Mouse (Mus musculus): Measurements from ENCODE around the gene Cd72. TPM values are rescaled to one million over a fixed set of nuclear protein-coding genes. Genes with fewer than 3 reads are reported as not detected.

The Cd72 gene
- 3.1 and 3.8 TPM in 2 replicates for polyA plus RNA-seq (2015; fragmentation: Nextera tagmentation; extraction: Ambion mirVana)

DNA sequence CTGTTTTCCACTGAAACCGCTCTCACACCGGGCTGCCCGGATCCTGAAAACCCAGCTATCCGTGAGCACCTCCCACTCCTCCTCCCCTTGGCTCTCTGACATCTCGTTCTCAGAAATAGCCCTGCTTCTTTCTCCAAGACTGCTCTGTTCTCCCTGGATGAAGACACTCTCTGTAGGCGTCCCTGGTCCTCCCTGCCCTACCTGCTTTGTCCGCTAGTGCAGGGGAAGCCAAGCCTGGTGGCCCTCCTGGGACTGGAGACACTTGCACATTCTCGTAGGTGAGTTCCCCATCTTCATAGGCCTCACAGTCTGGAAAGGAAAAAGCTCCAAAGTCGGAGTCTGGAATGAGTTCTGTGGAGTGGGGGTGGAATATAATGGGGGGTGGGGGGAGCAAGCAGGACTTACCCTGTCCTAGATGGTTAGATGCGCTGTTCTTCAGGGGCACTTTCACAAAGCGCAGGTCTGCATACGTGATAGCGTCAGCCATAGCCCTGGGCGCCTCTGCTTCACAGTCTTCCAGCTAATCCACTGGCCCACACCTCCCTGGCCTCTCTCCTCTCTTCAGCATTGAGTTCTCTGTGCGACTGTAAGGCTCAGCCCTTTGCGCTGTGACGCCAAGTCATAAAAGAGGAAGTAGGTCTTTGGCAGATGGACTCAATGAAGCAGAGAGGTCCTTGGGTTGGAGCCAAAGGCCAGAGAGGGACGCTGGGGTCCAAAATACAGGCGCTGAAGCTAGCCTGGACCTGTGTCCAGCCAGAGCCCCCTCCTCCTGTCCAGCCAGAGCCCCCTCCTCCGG is at the start of gene Cd72:
Gene Cd72, minus strand, starts transcription at position 588 of the 796 bp plus-strand sequence.

DNA sequence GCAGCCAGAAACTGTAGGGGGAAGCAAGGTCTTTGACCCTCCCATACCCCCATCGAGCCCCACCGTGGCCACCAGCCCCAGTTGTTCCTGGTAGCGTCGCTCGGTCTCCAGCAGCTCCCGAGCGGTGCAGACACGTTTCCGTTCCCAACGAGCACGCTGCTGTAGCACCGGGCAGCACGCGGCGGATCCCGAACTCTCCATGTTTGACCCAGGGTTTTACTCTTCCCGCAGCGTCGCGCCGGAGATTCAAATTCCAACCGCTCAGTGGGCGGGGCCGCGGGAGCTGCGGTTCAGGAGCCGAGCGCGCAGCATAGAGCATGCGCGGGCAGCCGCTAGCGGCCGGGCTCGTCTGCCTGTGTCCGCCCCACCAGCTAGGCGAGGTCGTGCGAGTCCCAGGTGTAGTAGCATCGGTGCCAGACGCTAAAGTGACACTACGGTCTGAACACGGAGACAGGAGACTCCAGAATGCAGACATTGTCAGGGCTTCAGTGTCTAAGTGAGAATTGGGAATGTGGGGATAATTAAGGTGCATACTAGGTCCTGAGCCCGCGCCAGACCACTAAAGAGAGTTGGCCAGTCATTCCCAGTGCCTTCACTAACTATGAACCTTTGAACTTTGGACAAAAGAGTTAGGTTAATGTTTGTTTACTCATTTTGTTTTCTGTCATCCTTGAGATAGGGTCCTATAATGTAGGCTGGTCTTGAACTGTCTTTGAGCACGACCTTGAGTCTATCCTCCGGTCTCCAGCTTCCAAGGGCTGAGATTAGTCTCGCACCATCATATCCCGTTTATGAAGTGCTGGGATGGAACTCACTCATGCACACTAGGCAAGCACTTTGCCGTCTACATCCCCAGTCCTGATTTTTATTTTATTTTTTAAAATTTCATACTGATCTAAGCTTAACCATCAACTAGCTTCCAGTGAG is 45.2 kb upstream of the Cd72 start, which contains the start of gene Arhgef39:
Gene Arhgef39, minus strand, starts transcription at position 289 of the 927 bp plus-strand sequence.

DNA sequence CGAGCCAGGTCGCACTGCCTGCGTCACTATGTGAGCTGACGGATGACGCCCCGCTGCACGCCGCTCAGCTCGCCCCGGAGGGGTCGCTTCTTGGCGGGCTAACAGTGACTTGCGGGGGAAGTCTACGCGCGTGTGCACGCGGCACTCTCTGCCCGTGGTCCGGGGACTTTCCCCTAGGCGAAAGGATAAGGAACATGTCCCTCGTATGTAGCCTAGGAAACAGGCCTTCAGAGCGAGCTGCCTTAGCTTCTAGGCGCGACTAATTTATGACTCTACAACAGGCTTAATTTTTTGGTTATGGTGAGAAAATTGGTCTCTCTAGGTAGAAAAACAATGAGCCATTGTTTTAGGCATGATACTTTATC is 38.4 kb upstream of the Cd72 start, which contains the start of gene Ccdc107:
Gene Ccdc107, plus strand, starts transcription at position 80 of the 365 bp plus-strand sequence.

DNA sequence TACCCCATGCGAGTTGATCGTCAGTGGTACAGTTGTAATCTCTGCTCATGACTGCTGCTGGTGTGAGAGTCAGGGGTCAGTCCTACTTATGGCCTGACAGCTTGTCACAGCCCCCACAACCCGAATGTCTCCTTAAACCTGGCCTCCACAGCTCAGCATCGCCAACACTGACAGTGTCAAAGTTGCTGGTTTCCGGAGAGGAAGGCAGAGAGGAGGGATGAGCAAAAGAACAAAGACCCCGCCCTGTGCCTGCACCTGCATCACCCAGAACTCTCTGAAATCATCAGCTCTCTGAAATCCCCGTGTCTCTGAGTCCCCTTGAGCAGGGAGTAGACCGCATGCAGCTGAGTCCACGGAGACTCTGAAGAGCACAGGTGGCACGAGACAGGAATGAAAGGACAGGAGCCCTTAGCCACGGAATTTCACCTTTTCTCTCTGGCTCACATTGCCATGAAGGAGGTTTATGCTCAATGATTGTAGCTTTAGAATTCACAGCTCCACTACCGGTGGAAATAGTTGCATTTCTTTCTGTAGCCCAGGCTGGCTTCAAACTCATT is 29.2 kb upstream of the Cd72 start, which contains the start of gene Sit1:
Gene Sit1, minus strand, starts transcription at position 200 of the 557 bp plus-strand sequence.

DNA sequence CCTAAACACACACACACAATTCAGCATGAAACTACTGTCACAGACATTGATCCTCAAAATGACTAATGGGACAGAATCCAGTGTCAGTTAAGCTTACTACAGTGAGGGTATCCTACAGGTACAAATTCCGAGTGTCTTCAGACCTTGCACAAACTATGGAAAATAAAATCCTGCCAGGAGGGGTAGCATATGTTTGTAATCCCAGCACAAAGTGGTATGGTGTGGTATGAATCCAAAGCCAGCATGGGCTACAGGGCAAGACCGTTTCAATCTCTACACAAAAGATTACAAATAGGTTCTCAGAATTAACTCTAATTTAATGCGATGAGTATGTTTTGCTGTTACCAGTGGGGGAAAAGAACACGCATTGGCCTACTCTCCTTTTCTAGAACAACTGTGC is 12.8 kb downstream of the Cd72 start, which contains the start of gene Tesk1:
Gene Tesk1, plus strand, starts transcription at position 301 of the 400 bp plus-strand sequence.

DNA sequence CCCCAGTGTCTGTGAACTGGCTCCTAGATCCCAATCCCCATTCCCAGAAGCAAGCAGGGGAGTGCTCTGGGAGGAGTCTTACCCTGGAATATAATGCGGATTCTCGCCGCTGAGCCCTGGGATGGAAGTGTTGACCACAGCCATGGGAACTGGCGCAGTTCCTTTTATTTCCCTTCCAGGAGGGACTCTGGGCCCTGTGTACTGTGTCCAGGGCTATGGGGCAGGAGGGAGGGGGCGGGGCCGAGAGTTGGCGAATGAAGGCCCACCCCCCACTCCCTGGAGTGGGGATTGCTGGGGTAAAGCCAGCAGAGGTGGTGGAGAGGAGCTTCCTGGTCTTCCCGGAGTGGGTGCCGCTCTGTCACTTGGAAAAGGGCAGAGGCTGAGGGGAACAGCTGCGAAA is 25.5 kb downstream of the Cd72 start, which contains the start of gene Fam166b:
Gene Fam166b, minus strand, starts transcription at position 189 of the 400 bp plus-strand sequence.

Other genes with a start within 250 kb of the Cd72 start
- gene Atp8b5, start 187.5 kb downstream of the Cd72 start, polyA plus RNA-seq (2015; fragmentation: Nextera tagmentation; extraction: Ambion mirVana): 0.25 and 0.42 TPM in 2 replicates
- gene Rusc2, start 72.6 kb downstream of the Cd72 start, polyA plus RNA-seq (2015; fragmentation: Nextera tagmentation; extraction: Ambion mirVana): 49.6 and 50.3 TPM in 2 replicates
- 0.27 TPM in 1 of 2 replicates, not detected in the other for gene Fam166b, start 25.5 kb downstream of the Cd72 start, polyA plus RNA-seq (2015; fragmentation: Nextera tagmentation; extraction: Ambion mirVana)
- 8.8 and 9.1 TPM in 2 replicates for gene Tesk1, start 12.7 kb downstream of the Cd72 start, polyA plus RNA-seq (2015; fragmentation: Nextera tagmentation; extraction: Ambion mirVana)
- not detected in 2 replicates for gene Sit1, start 29.1 kb upstream of the Cd72 start, polyA plus RNA-seq (2015; fragmentation: Nextera tagmentation; extraction: Ambion mirVana)
- gene Ccdc107, start 38.3 kb upstream of the Cd72 start, polyA plus RNA-seq (2015; fragmentation: Nextera tagmentation; extraction: Ambion mirVana): 470 and 488 TPM in 2 replicates
- 13.1 and 13.4 TPM in 2 replicates for gene Arhgef39, start 45.1 kb upstream of the Cd72 start, polyA plus RNA-seq (2015; fragmentation: Nextera tagmentation; extraction: Ambion mirVana)
- gene Car9, start 52.3 kb upstream of the Cd72 start, polyA plus RNA-seq (2015; fragmentation: Nextera tagmentation; extraction: Ambion mirVana): 3.2 TPM in 2 replicates
- gene Tpm2, start 69.1 kb upstream of the Cd72 start, polyA plus RNA-seq (2015; fragmentation: Nextera tagmentation; extraction: Ambion mirVana): 9,877 and 11,778 TPM in 2 replicates
- gene Creb3, start 107.7 kb upstream of the Cd72 start, polyA plus RNA-seq (2015; fragmentation: Nextera tagmentation; extraction: Ambion mirVana): 87.8 and 96.0 TPM in 2 replicates
- gene Tln1, start 108.1 kb upstream of the Cd72 start, polyA plus RNA-seq (2015; fragmentation: Nextera tagmentation; extraction: Ambion mirVana): 176 and 198 TPM in 2 replicates
- 12.0 TPM in 2 replicates for gene Rgp1, start 124.1 kb upstream of the Cd72 start, polyA plus RNA-seq (2015; fragmentation: Nextera tagmentation; extraction: Ambion mirVana)
- 6.8 and 7.0 TPM in 2 replicates for gene Gba2, start 124.2 kb upstream of the Cd72 start, polyA plus RNA-seq (2015; fragmentation: Nextera tagmentation; extraction: Ambion mirVana)
- gene Msmp, start 129.9 kb upstream of the Cd72 start, polyA plus RNA-seq (2015; fragmentation: Nextera tagmentation; extraction: Ambion mirVana): not detected in 2 replicates
- gene Npr2, start 177.3 kb upstream of the Cd72 start, polyA plus RNA-seq (2015; fragmentation: Nextera tagmentation; extraction: Ambion mirVana): 8.3 and 8.5 TPM in 2 replicates
- 0.10 TPM in 1 of 2 replicates, not detected in the other for gene Spag8, start 199.0 kb upstream of the Cd72 start, polyA plus RNA-seq (2015; fragmentation: Nextera tagmentation; extraction: Ambion mirVana)
- gene Hint2, start 201.8 kb upstream of the Cd72 start, polyA plus RNA-seq (2015; fragmentation: Nextera tagmentation; extraction: Ambion mirVana): 114 and 122 TPM in 2 replicates
- gene Tmem8b, start 214.3 kb upstream of the Cd72 start, polyA plus RNA-seq (2015; fragmentation: Nextera tagmentation; extraction: Ambion mirVana): 3.0 and 3.4 TPM in 2 replicates
- 1.5 and 2.7 TPM in 2 replicates for gene Fam221b, start 214.5 kb upstream of the Cd72 start, polyA plus RNA-seq (2015; fragmentation: Nextera tagmentation; extraction: Ambion mirVana)
- not detected in 2 replicates for gene Olfr70, start 246.2 kb upstream of the Cd72 start, polyA plus RNA-seq (2015; fragmentation: Nextera tagmentation; extraction: Ambion mirVana)